Mouse (Mus musculus): ENCODE data around the gene Ldlrad1. TPM values are rescaled to one million over a fixed set of nuclear protein-coding genes. Genes with fewer than 3 reads are reported as not detected.

Ldlrad1 gene
- polyA plus RNA-seq, 1 experiment from 2014 or later = not detected

DNA sequence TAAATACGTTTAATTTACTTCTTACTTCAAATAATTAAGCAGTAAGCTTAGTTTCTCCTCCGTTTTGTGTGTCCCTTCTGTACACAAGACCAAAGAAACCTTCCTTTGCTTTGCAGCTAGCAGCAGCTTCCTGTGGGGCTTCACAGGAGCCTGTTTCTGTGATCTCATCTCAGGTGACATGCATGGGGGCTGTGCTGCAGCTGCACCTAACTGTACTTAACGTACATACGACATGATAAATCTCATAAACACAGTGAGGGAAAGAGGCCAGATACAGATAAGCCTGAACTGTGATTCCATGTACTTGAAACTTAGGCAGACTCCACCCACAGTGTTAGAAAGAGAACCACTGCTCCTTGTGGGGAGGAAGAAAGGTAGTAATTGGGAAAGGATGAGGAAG is 51.0 kb downstream of the Ldlrad1 start:
- no peak for ATAC-seq (replicated peaks; ENCODE audit: low FRiP score)

More for the DNA sequence above, 51.0 kb downstream of the Ldlrad1 start:
- no peaks in the 10 kb centered on the region for H3K4me1 ChIP-seq (replicated peaks; ENCODE audit: control insufficient read depth, insufficient read depth, low read length)
- no peak overlapping the region for H3K4me3 ChIP-seq (ENCODE audit: low read depth, low read length)
- H3K9ac ChIP-seq (ENCODE audit: low read length) = no peak overlapping the region
- no peaks in the 10 kb centered on the region for H3K9me3 ChIP-seq (ENCODE audit: control insufficient read depth, low read length)
- no peaks in the 10 kb centered on the region for H3K36me3 ChIP-seq (ENCODE audit: control insufficient read depth, insufficient read depth, low read length)
- no peak overlapping the region for H3K4me2 ChIP-seq (ENCODE audit: low read depth, low read length, severe bottlenecking)
- no peak overlapping the region for H3K27ac ChIP-seq (ENCODE audit: low read depth, low read length)
- no peak for DNase-seq (ENCODE audit: low spot score)
- WGBS = 84% methylated on average over 4 of the region's 4 CpGs
- no peaks in the 10 kb centered on the region for H3K27me3 ChIP-seq (ENCODE audit: control insufficient read depth, insufficient read depth, low read length)

Other genes starting within 250 kb of the Ldlrad1 start
- 108 and 121 TPM in 2 replicates for gene Mrpl37, start 142.3 kb upstream of the Ldlrad1 start, polyA plus RNA-seq (2014; fragmentation: Nextera tagmentation; extraction: Ambion mirVana)
- gene Cyb5rl, start 142.2 kb upstream of the Ldlrad1 start, polyA plus RNA-seq (2014; fragmentation: Nextera tagmentation; extraction: Ambion mirVana) = 5.2 and 6.9 TPM in 2 replicates
- gene Cdcp2, start 112.3 kb upstream of the Ldlrad1 start, polyA plus RNA-seq (2014; fragmentation: Nextera tagmentation; extraction: Ambion mirVana) = 0.17 TPM in 1 of 2 replicates, not detected in the other
- gene Tmem59, start 30.8 kb upstream of the Ldlrad1 start, polyA plus RNA-seq (2014; fragmentation: Nextera tagmentation; extraction: Ambion mirVana) = 261 and 265 TPM in 2 replicates
- 21.2 and 26.2 TPM in 2 replicates for gene Tceanc2, start 30.1 kb upstream of the Ldlrad1 start, polyA plus RNA-seq (2014; fragmentation: Nextera tagmentation; extraction: Ambion mirVana)
- 90.5 and 99.5 TPM in 2 replicates for gene Lrrc42, start 44.4 kb downstream of the Ldlrad1 start, polyA plus RNA-seq (2014; fragmentation: Nextera tagmentation; extraction: Ambion mirVana)
- gene Hspb11, start 44.4 kb downstream of the Ldlrad1 start, polyA plus RNA-seq (2014; fragmentation: Nextera tagmentation; extraction: Ambion mirVana) = 23.7 and 27.2 TPM in 2 replicates
- gene Dio1, start 98.0 kb downstream of the Ldlrad1 start, polyA plus RNA-seq (2014; fragmentation: Nextera tagmentation; extraction: Ambion mirVana) = not detected in 2 replicates
- 35.6 and 40.8 TPM in 2 replicates for gene Yipf1, start 105.2 kb downstream of the Ldlrad1 start, polyA plus RNA-seq (2014; fragmentation: Nextera tagmentation; extraction: Ambion mirVana)
- gene Ndc1, start 158.6 kb downstream of the Ldlrad1 start, polyA plus RNA-seq (2014; fragmentation: Nextera tagmentation; extraction: Ambion mirVana) = 53.7 and 54.5 TPM in 2 replicates
- 3.6 and 5.5 TPM in 2 replicates for gene Glis1, start 225.4 kb downstream of the Ldlrad1 start, polyA plus RNA-seq (2014; fragmentation: Nextera tagmentation; extraction: Ambion mirVana)

All from forebrain, embryonic 11.5 days (tissue).